Mouse (Mus musculus) lung, postnatal 0 days (tissue): ENCODE data around the gene Dkk3. TPM values are rescaled to one million over a fixed set of nuclear protein-coding genes. Genes with fewer than 3 reads are reported as not detected.

ENCODE experiments used
- ATAC-seq: fragments of 200-750 bp; cut with Nextera tagmentation; 2 replicates; pipeline ENCODE4 v1.8.0; 2017; ENCODE audit warnings: moderate library complexity
- DNase-seq: peaks from one replicate; pipeline ENCODE4 v3.0.0-alpha.2; 2016; ENCODE audit warnings: low spot score
- H3K27ac ChIP-seq: fragments of 300-500 bp; sonication (generic); 2 replicates; pipeline ENCODE4 v1.5.1; 2014; ENCODE audit warnings: antibody characterized with exemption, mild to moderate bottlenecking, low read length, mixed read lengths
- H3K27me3 ChIP-seq: fragments of 300-500 bp; sonication (generic); replicated peaks from 2 replicates; pipeline ENCODE4 v1.6.1; 2014; ENCODE audit warnings: low read length, mixed read lengths; ENCODE audit not compliant: insufficient read depth
- H3K36me3 ChIP-seq: fragments of 300-500 bp; sonication (generic); 2 replicates; pipeline ENCODE4 v1.6.1; 2014; ENCODE audit warnings: low read length, mixed read lengths; ENCODE audit not compliant: insufficient read depth
- H3K4me1 ChIP-seq: fragments of 300-500 bp; sonication (generic); 2 replicates; pipeline ENCODE4 v1.6.1; 2014; ENCODE audit warnings: antibody characterized with exemption, low read depth, low read length, mixed read lengths; ENCODE audit not compliant: insufficient read depth
- H3K4me2 ChIP-seq: fragments of 300-500 bp; sonication (generic); replicated peaks from 2 replicates; pipeline ENCODE4 v1.6.1; 2014; ENCODE audit warnings: low read depth, mild to moderate bottlenecking, low read length, moderate library complexity, mixed read lengths
- H3K4me3 ChIP-seq: fragments of 300-500 bp; sonication (generic); 2 replicates; pipeline ENCODE4 v1.5.1; 2014; ENCODE audit warnings: low read depth, low read length
- H3K9ac ChIP-seq: fragments of 300-500 bp; sonication (generic); replicated peaks from 2 replicates; pipeline ENCODE4 v1.6.1; 2014; ENCODE audit warnings: low read depth, mild to moderate bottlenecking
- H3K9me3 ChIP-seq: fragments of 300-500 bp; sonication (generic); 2 replicates; pipeline ENCODE4 v1.6.1; 2016; ENCODE audit warnings: low read length, mixed read lengths
- CTCF ChIP-seq: IDR thresholded peaks from 2 replicates; pipeline ENCODE4 v1.5.1; 2016; ENCODE audit warnings: antibody characterized with exemption, mild to moderate bottlenecking
- EP300 ChIP-seq: IDR thresholded peaks from 2 replicates; pipeline ENCODE4 v1.6.1; 2016; ENCODE audit warnings: antibody characterized with exemption, mild to moderate bottlenecking, control low read depth
- WGBS: fragments of 180-500 bp; shearing (Covaris S2); extraction: QIAGEN DNeasy Blood & Tissue Kit; methylation state at CpG from one replicate; pipeline ENCODE4 v1.1.7; 2014; 5-methylcytosine and 5-hydroxymethylcytosine counted together
- polyA plus RNA-seq: library from polyadenylated mRNA; unstranded; fragments of >200 nt; fragmentation: Nextera tagmentation; extraction: Ambion mirVana; gene quantifications from 2 replicates; pipeline ENCODE4 v1.2.1, GENCODE M21; 2015

Gene Dkk3
- polyA plus RNA-seq, 1 experiment from 2014 or later: 82.5 TPM

DNA sequence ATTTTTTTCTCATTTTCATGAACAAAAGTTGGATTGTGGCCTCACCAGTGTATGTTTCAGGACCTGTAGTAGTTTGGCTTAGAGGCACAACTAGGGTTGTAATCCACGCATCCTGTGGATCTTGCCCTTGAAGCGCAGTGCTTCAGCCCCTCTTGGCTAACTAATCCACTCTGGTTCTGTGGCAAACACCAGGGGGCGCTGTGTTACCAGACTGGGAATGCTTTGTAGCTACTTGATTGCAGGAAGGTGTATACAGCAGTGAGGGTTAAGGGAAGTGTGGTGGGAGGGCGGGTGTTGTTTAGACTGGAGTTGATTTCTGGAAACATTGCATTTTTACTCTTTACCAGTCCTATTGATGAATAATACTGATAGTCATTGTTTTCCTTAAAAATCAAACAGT is 73.8 kb downstream of the Dkk3 start:
- H3K9me3 ChIP-seq: no peaks in the 10 kb centered on the region
- no peak overlapping the region for H3K27ac ChIP-seq
- H3K4me2 ChIP-seq: no peak overlapping the region
- H3K9ac ChIP-seq: no peak overlapping the region
- DNase-seq (peak; percentile 79), ATAC-seq (peak; percentile 63; the same call in 1 of the 2 replicates)
- peaks cover 19% of the 10 kb centered on the region for H3K36me3 ChIP-seq
- no peak overlapping the region for H3K4me3 ChIP-seq
- no peaks in the 10 kb centered on the region for H3K4me1 ChIP-seq
- 25% methylated on average over 4 of the region's 4 CpGs for WGBS
- peak; percentile 95 for TF ChIP-seq CTCF
- no peak for TF ChIP-seq EP300
- no peaks in the 10 kb centered on the region for H3K27me3 ChIP-seq

DNA sequence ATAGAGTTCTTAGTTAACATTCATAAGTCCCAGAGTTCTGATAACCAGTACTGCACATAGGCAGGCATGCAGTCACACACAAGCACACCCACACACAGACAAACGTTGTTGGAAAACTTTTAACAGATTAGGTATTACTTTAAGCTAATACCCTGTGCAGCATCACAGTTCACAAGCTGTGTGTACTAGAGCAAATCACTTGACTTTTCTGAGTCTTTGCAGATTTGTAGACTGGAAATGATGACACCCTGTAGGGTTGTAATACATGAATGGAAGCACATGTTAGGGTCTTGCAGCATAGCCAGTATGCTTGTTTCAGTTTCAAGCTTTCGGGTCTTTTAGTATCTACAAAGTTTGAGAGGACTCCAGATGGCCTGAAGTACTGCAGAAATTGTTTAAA is 74.6 kb downstream of the Dkk3 start:
- peaks cover 19% of the 10 kb centered on the region for H3K36me3 ChIP-seq
- no peaks in the 10 kb centered on the region for H3K4me1 ChIP-seq
- TF ChIP-seq EP300 (no peak), CTCF (no peak)
- no peak overlapping the region for H3K27ac ChIP-seq
- no peaks in the 10 kb centered on the region for H3K9me3 ChIP-seq
- no peak for ATAC-seq
- no peak overlapping the region for H3K9ac ChIP-seq
- DNase-seq: no peak
- no peaks in the 10 kb centered on the region for H3K27me3 ChIP-seq
- 81% methylated on average over 2 of the region's 2 CpGs for WGBS
- no peak overlapping the region for H3K4me3 ChIP-seq
- no peak overlapping the region for H3K4me2 ChIP-seq

DNA sequence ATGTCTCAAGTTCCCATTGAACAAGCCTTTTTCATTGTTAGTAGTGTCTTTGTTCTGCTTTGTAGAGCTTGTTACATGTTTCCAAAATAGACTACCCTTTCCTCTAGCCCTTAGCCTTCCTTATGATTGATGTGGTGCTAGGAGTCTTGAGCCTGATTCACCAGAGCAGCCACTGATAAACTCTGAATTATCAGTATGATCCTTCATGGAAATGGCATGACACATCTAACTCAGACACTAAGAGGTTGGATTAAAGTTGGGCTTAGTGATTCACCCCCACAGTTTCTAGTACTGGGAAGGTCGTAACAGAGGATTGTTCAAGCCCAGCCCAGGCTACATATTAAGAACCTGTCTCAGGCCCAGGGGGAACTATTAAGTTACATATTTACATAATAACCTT is 76.2 kb downstream of the Dkk3 start:
- no peak for TF ChIP-seq CTCF

DNA sequence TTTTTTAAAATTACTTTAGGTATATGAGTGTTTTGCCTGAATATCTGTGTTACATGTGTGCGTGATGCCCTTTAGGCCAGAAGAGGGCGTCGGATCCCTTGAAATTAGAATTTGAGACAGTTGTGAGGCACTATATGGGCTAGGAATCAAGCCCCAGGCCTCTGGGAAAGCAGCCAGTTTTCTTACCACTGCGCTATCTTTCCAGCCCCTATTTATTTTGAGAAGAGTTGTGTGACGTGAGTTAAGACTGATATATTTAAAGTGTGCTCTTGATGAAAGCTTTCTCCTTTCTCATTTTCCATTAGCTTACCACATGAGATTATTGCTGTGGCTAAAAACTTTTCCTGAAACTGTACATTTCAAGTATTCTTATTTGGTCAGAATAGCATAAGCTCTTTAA is 84.0 kb downstream of the Dkk3 start:
- Histone ChIP-seq H3K27ac (no peak overlapping the region), H3K36me3 (peaks cover 7% of the 10 kb centered on the region; the same call in 1 of the 2 replicates), H3K9ac (no peak overlapping the region)

More for the DNA sequence above, 76.2 kb downstream of the Dkk3 start:
- no peak overlapping the region for H3K27ac ChIP-seq
- H3K9ac ChIP-seq: no peak overlapping the region
- no peaks in the 10 kb centered on the region for H3K9me3 ChIP-seq
- peaks cover 14% of the 10 kb centered on the region for H3K36me3 ChIP-seq
- ATAC-seq (no peak), DNase-seq (no peak)
- H3K4me3 ChIP-seq: no peak overlapping the region
- no peak overlapping the region for H3K4me2 ChIP-seq
- H3K27me3 ChIP-seq: no peaks in the 10 kb centered on the region
- 83% methylated on average over 1 of the region's 1 CpGs for WGBS
- H3K4me1 ChIP-seq: no peaks in the 10 kb centered on the region

More for the DNA sequence above, 84.0 kb downstream of the Dkk3 start:
- no peak overlapping the region for H3K4me2 ChIP-seq
- DNase-seq (no peak), ATAC-seq (no peak)
- TF ChIP-seq EP300: no peak
- no peak for TF ChIP-seq CTCF
- 75% methylated on average over 5 of the region's 5 CpGs for WGBS
- no peaks in the 10 kb centered on the region for H3K27me3 ChIP-seq
- H3K4me1 ChIP-seq: no peaks in the 10 kb centered on the region
- no peak overlapping the region for H3K4me3 ChIP-seq
- no peaks in the 10 kb centered on the region for H3K9me3 ChIP-seq

Other genes starting within 250 kb of the Dkk3 start
- 33.1 and 36.4 TPM in 2 replicates for gene Usp47, start 135.6 kb downstream of the Dkk3 start, polyA plus RNA-seq
- gene Mical2, start 66.8 kb upstream of the Dkk3 start, polyA plus RNA-seq: 19.7 and 21.5 TPM in 2 replicates